Mouse (Mus musculus): Measurements from ENCODE around the gene Ddr2.

DNA sequence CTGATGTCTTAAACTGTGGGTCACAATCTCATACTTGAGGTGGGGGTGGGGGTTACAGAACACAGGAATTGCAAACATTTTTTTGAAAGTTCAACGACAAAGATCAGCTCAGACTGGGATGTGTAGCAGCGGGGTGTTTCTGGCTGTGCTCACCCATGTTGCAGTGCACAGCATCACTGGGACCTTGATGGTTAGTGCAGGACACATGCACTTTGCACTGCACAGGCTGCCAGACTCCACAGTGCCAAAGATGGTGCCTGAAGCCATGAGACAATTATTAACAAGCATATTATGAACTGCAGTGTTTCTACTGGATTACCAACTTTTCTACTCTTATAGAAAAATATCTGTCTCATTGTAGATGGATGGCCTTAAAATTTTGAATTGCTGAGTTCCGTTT is 78.9 kb downstream of the Ddr2 start:
- no peak for TF ChIP-seq EP300 (IDR thresholded peaks at IDR 0.05; ENCODE audit: low read depth)
- TF ChIP-seq CTCF (IDR thresholded peaks at IDR 0.05; ENCODE audit: low read depth), result no peak

Measured in heart, postnatal 0 days (tissue).